Mouse (Mus musculus) kidney, adult 2 months (tissue): ENCODE measurements around the gene Cyp39a1.

ENCODE experiments used
- CTCF ChIP-seq: fragments of 200-500 bp; conservative IDR thresholded peaks from 2 replicates; pipeline ENCODE4 v1.5.1; 2011; ENCODE audit warnings: low read depth, mild to moderate bottlenecking, control low read depth, low read length, moderate library complexity, mixed read lengths; ENCODE audit not compliant: insufficient read depth, insufficient read length
- POLR2A ChIP-seq: fragments of 200-500 bp; IDR thresholded peaks from one replicate; pipeline ENCODE4 v1.6.1; 2011; ENCODE audit warnings: low read depth, low read length, control low read depth

GRCm38 (mm10) chr17:43640825-43641224 lies 26.4 kb upstream of the Cyp39a1 start:
- TF ChIP-seq POLR2A: no peak
- TF ChIP-seq CTCF: no peak
